Mouse (Mus musculus): ENCODE results near the gene Gm7682.
"Not testable (repeated sequence)": the region's sequence is repeated elsewhere in the genome, so short reads cannot be mapped to it uniquely, and the experiment has no call there.

Gene Gm7682

GRCm38 (mm10) chr5:94445484-94445883 is at the start of gene Gm7682:
TSS of gene Gm7682 (plus strand) at chr5:94445784.
- not testable (repeated sequence) for DNase-seq (ENCODE audit: inconsistent age in 2 of 2, low spot score in 1 of 2)

All from adrenal gland, adult (tissue).